Mouse (Mus musculus): Measurements from ENCODE around the gene Col9a2. TPM values are rescaled to one million over a fixed set of nuclear protein-coding genes. Genes with fewer than 3 reads are reported as not detected.

Col9a2 gene
- polyA plus RNA-seq, 1 experiment from 2014 or later, result 3.9 TPM

DNA sequence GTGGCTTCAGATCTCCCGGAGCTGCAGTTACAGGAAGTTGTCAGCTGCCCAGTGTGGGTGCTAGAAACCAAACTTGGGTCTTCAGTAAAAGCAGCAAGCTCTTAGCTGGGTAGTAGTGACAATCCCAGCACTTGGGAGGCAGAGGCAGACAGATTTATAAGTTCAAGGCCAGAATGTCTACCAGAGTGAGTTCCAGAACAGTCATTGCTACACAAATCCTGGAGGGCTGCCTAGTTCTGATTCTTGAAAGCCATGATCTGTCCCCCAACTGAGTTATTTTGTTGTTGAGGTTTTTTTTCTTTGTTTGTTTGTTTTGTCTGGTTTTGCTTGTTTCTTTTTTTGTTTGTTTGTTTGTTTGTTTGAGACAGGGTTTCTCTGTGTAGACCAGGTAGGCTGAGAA, 11.0 kb upstream of the Col9a2 start:
- no peak for TF ChIP-seq CTCF (IDR thresholded peaks at IDR 0.05; ENCODE audit: low read depth)
- Histone ChIP-seq H3K4me2 (replicated peaks; ENCODE audit: low read depth) (no peak overlapping the region), H3K4me1 (replicated peaks; ENCODE audit: control insufficient read depth, insufficient read depth, low read length) (no peaks in the 10 kb centered on the region), H3K9me3 (ENCODE audit: control insufficient read depth) (no peaks in the 10 kb centered on the region), H3K4me3 (ENCODE audit: low read depth, low read length) (no peak overlapping the region), H3K27me3 (replicated peaks; ENCODE audit: control insufficient read depth, insufficient read depth, low read length) (no peaks in the 10 kb centered on the region), H3K36me3 (ENCODE audit: control insufficient read depth, insufficient read depth) (no peaks in the 10 kb centered on the region), H3K9ac (ENCODE audit: low read depth, low read length) (no peak overlapping the region), H3K27ac (ENCODE audit: low read depth, low read length) (no peak overlapping the region)
- no peak for ATAC-seq
- WGBS, result 63% methylated on average over 1 of the region's 1 CpGs

DNA sequence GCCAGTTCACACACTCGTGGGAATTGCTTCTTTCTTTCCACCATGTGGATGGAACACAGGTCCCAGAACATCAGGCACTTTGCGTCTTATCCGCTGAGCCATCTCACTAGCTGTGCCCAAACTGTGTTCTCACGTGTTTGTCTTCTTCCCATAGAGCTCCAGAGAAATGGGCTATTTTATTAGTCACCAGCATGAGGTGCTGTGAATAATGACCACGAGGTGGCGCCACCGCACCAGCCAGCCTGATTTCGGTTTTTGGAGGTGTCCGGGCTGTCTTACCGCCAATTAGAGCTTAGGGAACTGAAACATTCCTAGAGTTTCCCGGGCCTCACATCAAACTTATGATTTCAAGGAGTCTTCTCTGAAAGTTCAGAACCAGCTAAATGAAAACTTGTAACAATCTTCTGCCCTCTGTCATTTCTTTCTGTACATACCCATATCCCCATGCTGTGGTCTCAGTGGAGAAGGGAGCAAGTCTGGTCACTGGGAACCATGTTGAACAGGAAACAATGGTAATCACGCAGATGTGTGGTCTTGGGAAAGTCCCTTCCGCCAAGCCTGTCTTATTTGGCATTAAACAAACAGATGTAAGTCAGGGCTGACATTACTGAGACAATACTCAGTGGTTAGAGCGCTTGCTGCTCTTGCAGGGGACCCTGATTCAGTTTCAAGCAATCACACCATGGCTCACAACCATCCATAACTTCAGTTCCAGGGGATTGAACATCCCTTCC, 10.4 kb upstream of the Col9a2 start:
- Histone ChIP-seq H3K4me1 (replicated peaks; ENCODE audit: control insufficient read depth, insufficient read depth, low read length) (no peaks in the 10 kb centered on the region), H3K4me2 (replicated peaks; ENCODE audit: low read depth) (no peak overlapping the region), H3K9me3 (ENCODE audit: control insufficient read depth) (no peaks in the 10 kb centered on the region), H3K36me3 (ENCODE audit: control insufficient read depth, insufficient read depth) (no peaks in the 10 kb centered on the region), H3K27ac (ENCODE audit: low read depth, low read length) (no peak overlapping the region), H3K4me3 (ENCODE audit: low read depth, low read length) (no peak overlapping the region), H3K27me3 (replicated peaks; ENCODE audit: control insufficient read depth, insufficient read depth, low read length) (no peaks in the 10 kb centered on the region), H3K9ac (ENCODE audit: low read depth, low read length) (no peak overlapping the region)
- ATAC-seq, result 0 out of 2 replicates have a peak, but pooled peaks have one; percentile 28
- 28% methylated on average over 14 of the region's 14 CpGs for WGBS
- peak; percentile 88 for TF ChIP-seq CTCF (IDR thresholded peaks at IDR 0.05; ENCODE audit: low read depth)

DNA sequence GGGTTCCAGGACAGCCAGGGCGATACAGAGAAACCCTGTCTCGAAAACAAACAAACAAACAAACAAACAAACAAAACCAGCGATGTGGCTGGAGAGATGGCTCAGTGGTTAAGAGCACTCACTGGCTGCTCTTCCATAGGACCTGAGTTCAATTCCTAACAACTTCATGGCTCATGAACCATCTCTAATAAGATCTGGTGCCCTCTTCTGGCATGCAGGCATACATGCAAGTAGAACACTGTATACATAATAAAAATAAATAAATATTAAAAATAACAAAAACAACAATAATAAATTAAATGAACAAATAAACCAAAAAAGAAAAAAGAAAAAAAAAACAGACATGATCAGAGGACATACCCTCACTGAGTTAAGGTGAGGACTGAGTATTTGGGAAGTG, 9.6 kb upstream of the Col9a2 start:
- Histone ChIP-seq H3K4me3 (ENCODE audit: low read depth, low read length) (no peak overlapping the region), H3K9ac (ENCODE audit: low read depth, low read length) (no peak overlapping the region), H3K9me3 (ENCODE audit: control insufficient read depth) (no peaks in the 10 kb centered on the region), H3K27me3 (replicated peaks; ENCODE audit: control insufficient read depth, insufficient read depth, low read length) (no peaks in the 10 kb centered on the region), H3K36me3 (ENCODE audit: control insufficient read depth, insufficient read depth) (no peaks in the 10 kb centered on the region), H3K4me2 (replicated peaks; ENCODE audit: low read depth) (no peak overlapping the region), H3K27ac (ENCODE audit: low read depth, low read length) (no peak overlapping the region), H3K4me1 (replicated peaks; ENCODE audit: control insufficient read depth, insufficient read depth, low read length) (no peaks in the 10 kb centered on the region)
- 0 out of 2 replicates have a peak, but pooled peaks have one; percentile 32 for TF ChIP-seq CTCF (IDR thresholded peaks at IDR 0.05; ENCODE audit: low read depth)
- no peak for ATAC-seq
- WGBS, result 60% methylated on average over 3 of the region's 3 CpGs

DNA sequence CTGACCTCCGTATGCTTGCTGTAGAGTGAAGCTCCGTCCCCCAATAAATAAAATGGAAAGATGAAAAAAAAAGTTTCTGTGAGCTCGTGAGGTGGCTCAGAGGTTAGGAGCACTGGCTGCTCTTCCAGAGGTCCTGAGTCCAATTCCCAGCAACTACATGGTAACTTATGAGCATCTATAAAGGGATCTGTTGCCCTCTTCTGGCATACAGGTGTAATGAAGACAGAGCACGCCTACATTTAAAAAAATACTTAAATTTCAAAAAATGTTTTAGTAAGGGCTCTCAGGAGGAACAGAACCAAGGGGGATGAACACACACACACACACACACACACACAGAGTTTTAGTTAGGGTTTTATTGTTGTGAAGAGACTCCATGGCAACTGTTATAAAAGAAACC, 7.7 kb upstream of the Col9a2 start:
- no peak overlapping the region for H3K4me2 ChIP-seq (replicated peaks; ENCODE audit: low read depth)
- no peak overlapping the region for H3K27ac ChIP-seq (ENCODE audit: low read depth, low read length)
- peak; percentile 62 for TF ChIP-seq CTCF (IDR thresholded peaks at IDR 0.05; ENCODE audit: low read depth)
- no peaks in the 10 kb centered on the region for H3K4me1 ChIP-seq (replicated peaks; ENCODE audit: control insufficient read depth, insufficient read depth, low read length)
- H3K9me3 ChIP-seq (ENCODE audit: control insufficient read depth), result no peaks in the 10 kb centered on the region
- H3K36me3 ChIP-seq (ENCODE audit: control insufficient read depth, insufficient read depth), result no peaks in the 10 kb centered on the region
- H3K4me3 ChIP-seq (ENCODE audit: low read depth, low read length), result no peak overlapping the region
- 48% methylated on average over 4 of the region's 4 CpGs for WGBS
- no peak overlapping the region for H3K9ac ChIP-seq (ENCODE audit: low read depth, low read length)
- ATAC-seq, result no peak
- no peaks in the 10 kb centered on the region for H3K27me3 ChIP-seq (replicated peaks; ENCODE audit: control insufficient read depth, insufficient read depth, low read length)

DNA sequence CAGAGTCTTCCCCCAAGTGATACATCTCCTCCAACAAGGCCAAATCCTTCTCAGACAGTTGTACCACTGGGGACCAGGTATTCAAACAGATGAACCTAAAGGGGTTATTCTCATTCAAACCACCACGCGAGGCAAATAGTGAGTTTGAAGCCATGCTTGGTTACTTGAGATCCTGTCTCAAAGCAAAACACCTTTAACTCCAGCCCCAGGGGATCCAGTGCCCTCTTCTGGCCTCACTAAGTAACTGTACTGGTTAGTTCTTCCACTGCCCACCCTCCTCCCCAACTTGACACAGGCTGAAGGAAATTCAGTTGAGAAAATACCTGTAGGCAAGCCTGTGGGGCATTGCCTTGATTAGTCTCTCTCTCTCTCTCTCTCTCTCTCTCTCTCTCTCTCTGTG, 6.2 kb upstream of the Col9a2 start:
- Histone ChIP-seq H3K36me3 (ENCODE audit: control insufficient read depth, insufficient read depth) (no peaks in the 10 kb centered on the region), H3K4me1 (replicated peaks; ENCODE audit: control insufficient read depth, insufficient read depth, low read length) (no peaks in the 10 kb centered on the region), H3K4me3 (ENCODE audit: low read depth, low read length) (no peak overlapping the region), H3K9me3 (ENCODE audit: control insufficient read depth) (no peaks in the 10 kb centered on the region), H3K9ac (ENCODE audit: low read depth, low read length) (no peak overlapping the region), H3K4me2 (replicated peaks; ENCODE audit: low read depth) (no peak overlapping the region), H3K27me3 (replicated peaks; ENCODE audit: control insufficient read depth, insufficient read depth, low read length) (no peaks in the 10 kb centered on the region), H3K27ac (ENCODE audit: low read depth, low read length) (no peak overlapping the region)
- 73% methylated on average over 2 of the region's 2 CpGs for WGBS
- peak; percentile 60 for TF ChIP-seq CTCF (IDR thresholded peaks at IDR 0.05; ENCODE audit: low read depth)
- ATAC-seq, result no peak

DNA sequence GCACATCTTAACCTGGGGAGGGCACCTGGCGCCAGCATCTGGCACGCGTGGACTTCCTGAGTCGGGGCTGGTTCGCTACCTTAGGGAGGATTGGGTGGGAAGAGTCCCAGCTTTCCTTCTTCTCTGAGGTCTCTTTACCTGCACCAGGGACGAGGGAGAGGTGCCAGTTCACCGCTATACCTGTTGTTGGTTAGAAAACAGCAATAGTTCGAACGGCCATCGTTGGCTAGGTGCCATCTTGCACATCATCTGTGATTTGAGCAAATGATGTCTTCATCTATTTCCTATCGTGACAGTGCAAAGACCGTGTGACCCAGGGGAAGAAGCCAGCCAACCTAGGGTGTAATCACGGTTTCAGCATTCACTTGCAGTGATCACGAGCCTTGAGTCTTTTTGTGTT, 1.1 kb downstream of the Col9a2 start:
- no peak for ATAC-seq
- Histone ChIP-seq H3K9ac (ENCODE audit: low read depth, low read length) (no peak overlapping the region), H3K36me3 (ENCODE audit: control insufficient read depth, insufficient read depth) (no peaks in the 10 kb centered on the region), H3K9me3 (ENCODE audit: control insufficient read depth) (no peaks in the 10 kb centered on the region), H3K27ac (ENCODE audit: low read depth, low read length) (no peak overlapping the region), H3K27me3 (replicated peaks; ENCODE audit: control insufficient read depth, insufficient read depth, low read length) (peaks cover 21% of the 10 kb centered on the region; the same call in 1 of the 2 replicates), H3K4me2 (replicated peaks; ENCODE audit: low read depth) (peak overlapping the region; percentile 55), H3K4me3 (ENCODE audit: low read depth, low read length) (peak overlapping the region; percentile 29), H3K4me1 (replicated peaks; ENCODE audit: control insufficient read depth, insufficient read depth, low read length) (no peaks in the 10 kb centered on the region)
- TF ChIP-seq CTCF (IDR thresholded peaks at IDR 0.05; ENCODE audit: low read depth), result no peak
- 63% methylated on average over 14 of the region's 14 CpGs for WGBS
